Mouse (Mus musculus) ovary, adult 2 months (tissue): Measurements from ENCODE around the gene Cdh4. TPM values are rescaled to one million over a fixed set of nuclear protein-coding genes. Genes with fewer than 3 reads are reported as not detected.

Source experiments
- polyA plus RNA-seq: library from polyadenylated mRNA; depleted of rRNA; stranded (reverse); fragments of >200 nt; gene quantifications from 2 replicates; pipeline ENCODE4 v1.2.3, GENCODE M21; 2012; rRNA removed

The Cdh4 gene
- polyA plus RNA-seq, result 2.4 and 2.6 TPM in 2 replicates

DNA sequence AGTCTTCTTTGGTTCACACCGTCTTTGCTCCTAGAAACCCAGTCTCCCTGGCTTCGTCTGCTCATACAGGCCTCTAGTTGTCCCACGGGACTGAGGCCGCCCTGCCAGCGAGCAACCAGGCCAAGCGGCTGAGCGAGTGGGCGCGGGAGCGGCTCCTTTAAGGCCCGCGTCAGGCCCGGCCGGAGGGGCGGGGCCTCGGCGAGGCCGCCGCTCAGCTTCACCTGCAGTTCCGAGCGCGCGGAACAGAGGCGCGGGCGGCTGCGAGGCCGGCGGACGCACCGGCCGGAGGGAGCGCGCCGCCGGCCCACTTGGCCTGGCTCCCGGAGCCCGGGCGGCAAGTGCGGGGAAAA is at the start of gene Cdh4:
TSS of gene Cdh4 (plus strand) at position 241 of the 350 bp plus-strand sequence.

